Mouse (Mus musculus) neural tube, embryonic 15.5 days (tissue): ENCODE data around the gene Wnt5b. TPM values are rescaled to one million over a fixed set of nuclear protein-coding genes. Genes with fewer than 3 reads are reported as not detected.

ENCODE experiments used
- ATAC-seq: fragments of 200-750 bp; cut with Nextera tagmentation; 2 replicates; pipeline ENCODE4 v1.8.0; 2017; ENCODE audit warnings: mild to moderate bottlenecking, moderate TSS enrichment, moderate library complexity; ENCODE audit not compliant: low FRiP score
- H3K27ac ChIP-seq: fragments of 300-500 bp; sonication (generic); replicated peaks from 2 replicates; pipeline ENCODE4 v1.5.1; 2015; ENCODE audit warnings: mild to moderate bottlenecking, inconsistent platforms
- H3K27me3 ChIP-seq: fragments of 300-500 bp; sonication (generic); replicated peaks from 2 replicates; pipeline ENCODE4 v1.6.1; 2015; ENCODE audit warnings: inconsistent platforms
- H3K36me3 ChIP-seq: fragments of 300-500 bp; sonication (generic); 2 replicates; pipeline ENCODE4 v1.6.1; 2015; ENCODE audit warnings: inconsistent platforms
- H3K4me1 ChIP-seq: fragments of 300-500 bp; sonication (generic); 2 replicates; pipeline ENCODE4 v1.6.1; 2015; ENCODE audit warnings: inconsistent platforms
- H3K4me2 ChIP-seq: fragments of 300-500 bp; sonication (generic); 2 replicates; pipeline ENCODE4 v1.6.1; 2015; ENCODE audit warnings: inconsistent platforms, mild to moderate bottlenecking, moderate library complexity
- H3K4me3 ChIP-seq: fragments of 300-500 bp; sonication (generic); replicated peaks from 2 replicates; pipeline ENCODE4 v1.5.1; 2015; ENCODE audit warnings: mild to moderate bottlenecking, inconsistent platforms
- H3K9ac ChIP-seq: fragments of 300-500 bp; sonication (generic); replicated peaks from 2 replicates; pipeline ENCODE4 v1.6.1; 2015; ENCODE audit warnings: mild to moderate bottlenecking, inconsistent platforms
- H3K9me3 ChIP-seq: fragments of 300-500 bp; sonication (generic); replicated peaks from 2 replicates; pipeline ENCODE4 v1.6.1; 2016; ENCODE audit warnings: inconsistent platforms
- WGBS: fragments of 180-500 bp; shearing (Covaris S2); methylation state at CpG from one replicate; pipeline ENCODE4 v1.1.7; 2015; ENCODE audit warnings: mixed read lengths; 5-methylcytosine and 5-hydroxymethylcytosine counted together
- polyA plus RNA-seq: library from polyadenylated mRNA; unstranded; fragments of >200 nt; fragmentation: Nextera tagmentation; extraction: Ambion mirVana; gene quantifications from 2 replicates; pipeline ENCODE4 v1.2.1, GENCODE M21; 2015

Gene Wnt5b
- polyA plus RNA-seq, 1 experiment from 2014 or later, result 3.6 TPM

GRCm38 (mm10) chr6:119390728-119391127 lies 153.4 kb downstream of the Wnt5b start:
- H3K27me3 ChIP-seq, result no peaks in the 10 kb centered on the region
- no peak for ATAC-seq
- peaks cover 30% of the 10 kb centered on the region for H3K4me1 ChIP-seq
- no peaks in the 10 kb centered on the region for H3K36me3 ChIP-seq
- H3K9ac ChIP-seq, result no peak overlapping the region
- H3K4me2 ChIP-seq, result no peak overlapping the region
- H3K9me3 ChIP-seq, result no peaks in the 10 kb centered on the region
- WGBS, result 95% methylated on average over 4 of the region's 4 CpGs
- H3K27ac ChIP-seq, result no peak overlapping the region
- no peak overlapping the region for H3K4me3 ChIP-seq

GRCm38 (mm10) chr6:119389089-119389488 lies 155.1 kb downstream of the Wnt5b start:
- ATAC-seq, result no peak; the same call in none of the 2 replicates
- Histone ChIP-seq H3K4me1 (peaks cover 33% of the 10 kb centered on the region), H3K9ac (peak overlapping the region; percentile 51), H3K27ac (peak overlapping the region; percentile 86), H3K9me3 (no peaks in the 10 kb centered on the region), H3K36me3 (no peaks in the 10 kb centered on the region), H3K4me3 (peak overlapping the region; percentile 80), H3K4me2 (peak overlapping the region; percentile 57), H3K27me3 (no peaks in the 10 kb centered on the region)
- 17% methylated on average over 10 of the region's 10 CpGs for WGBS

- Histone ChIP-seq H3K27me3 (no peaks in the 10 kb centered on the region), H3K4me3 (peak overlapping the region; percentile 80), H3K4me1 (peaks cover 34% of the 10 kb centered on the region), H3K36me3 (no peaks in the 10 kb centered on the region), H3K9me3 (no peaks in the 10 kb centered on the region), H3K4me2 (peak overlapping the region; percentile 57), H3K27ac (peak overlapping the region; percentile 94), H3K9ac (peak overlapping the region; percentile 77)
- peak; percentile 99 for ATAC-seq
- WGBS, result 1% methylated on average over 14 of the region's 53 CpGs
Measured at GRCm38 (mm10) chr6:119388650-119389012, 155.5 kb downstream of the Wnt5b start.

GRCm38 (mm10) chr6:119387801-119388649 lies 156.1 kb downstream of the Wnt5b start:
- WGBS, result under 1% methylated on average over 37 of the region's 76 CpGs
- H3K27ac ChIP-seq, result peak overlapping the region; percentile 94
- H3K4me1 ChIP-seq, result peaks cover 35% of the 10 kb centered on the region
- peak overlapping the region; percentile 77 for H3K9ac ChIP-seq
- ATAC-seq, result peak; percentile 84
- H3K4me2 ChIP-seq, result peak overlapping the region; percentile 86
- no peaks in the 10 kb centered on the region for H3K27me3 ChIP-seq
- peak overlapping the region; percentile 80 for H3K4me3 ChIP-seq
- no peaks in the 10 kb centered on the region for H3K9me3 ChIP-seq
- H3K36me3 ChIP-seq, result no peaks in the 10 kb centered on the region

- no peak overlapping the region for H3K9ac ChIP-seq
- WGBS, result 100% methylated on average over 1 of the region's 1 CpGs
- peak overlapping the region; percentile 86 for H3K4me2 ChIP-seq
- ATAC-seq, result no peak
- H3K27me3 ChIP-seq, result no peaks in the 10 kb centered on the region
- no peak overlapping the region for H3K27ac ChIP-seq
- peaks cover 35% of the 10 kb centered on the region for H3K4me1 ChIP-seq
- no peaks in the 10 kb centered on the region for H3K36me3 ChIP-seq
- H3K9me3 ChIP-seq, result no peaks in the 10 kb centered on the region
- H3K4me3 ChIP-seq, result peak overlapping the region; percentile 80; the same call in 1 of the 2 replicates
Measured at GRCm38 (mm10) chr6:119386821-119387220, 157.3 kb downstream of the Wnt5b start.

GRCm38 (mm10) chr6:119386421-119386820 lies 157.7 kb downstream of the Wnt5b start:
- H3K4me2 ChIP-seq, result no peak overlapping the region
- H3K4me1 ChIP-seq, result peaks cover 35% of the 10 kb centered on the region
- H3K9ac ChIP-seq, result no peak overlapping the region
- 87% methylated on average over 4 of the region's 4 CpGs for WGBS
- no peaks in the 10 kb centered on the region for H3K9me3 ChIP-seq
- no peak overlapping the region for H3K4me3 ChIP-seq
- H3K27ac ChIP-seq, result no peak overlapping the region
- H3K36me3 ChIP-seq, result no peaks in the 10 kb centered on the region
- H3K27me3 ChIP-seq, result no peaks in the 10 kb centered on the region
- ATAC-seq, result no peak

GRCm38 (mm10) chr6:119385668-119386067 lies 158.5 kb downstream of the Wnt5b start:
- Histone ChIP-seq H3K27me3 (no peaks in the 10 kb centered on the region), H3K9me3 (no peaks in the 10 kb centered on the region)
- WGBS, result 100% methylated on average over 1 of the region's 1 CpGs

More at GRCm38 (mm10) chr6:119385668-119386067, 158.5 kb downstream of the Wnt5b start:
- Histone ChIP-seq H3K36me3 (no peaks in the 10 kb centered on the region), H3K4me2 (no peak overlapping the region), H3K4me1 (peaks cover 35% of the 10 kb centered on the region), H3K27ac (no peak overlapping the region), H3K9ac (no peak overlapping the region), H3K4me3 (no peak overlapping the region)
- no peak for ATAC-seq

Other genes with a start within 250 kb of the Wnt5b start
- 12.4 and 15.0 TPM in 2 replicates for gene Lrtm2, start 213.6 kb downstream of the Wnt5b start, polyA plus RNA-seq
- gene Adipor2, start 126.6 kb downstream of the Wnt5b start, polyA plus RNA-seq, result 35.3 and 42.0 TPM in 2 replicates
- gene Fbxl14, start 64.7 kb downstream of the Wnt5b start, polyA plus RNA-seq, result 2.1 and 4.1 TPM in 2 replicates